In genomic region chr2:35627298-35627898, GRCm38 (mm10) we compare ENCODE assay signal across 10 mouse cellular contexts.
DNase-seq lines count a peak whose midpoint lies in the region; ATAC-seq and TF ChIP-seq lines count a peak whose summit lies in the region.
"Had no signal": no experiment of that assay in that cellular context is flagged by ENCODE, and none has a peak within 500 bp of the region (broad histone marks: within the 10 kb centered on the region; RNA-seq: fewer than 3 reads in every experiment).

No protein-coding gene starts in this region.

- H3K4me3 ChIP-seq in cerebellum, adult 2 months (replicated peaks; ENCODE audit: insufficient read depth, low read depth, low read length), result peak overlapping the region; percentile 50
- no peak overlapping the region for H3K4me3 ChIP-seq in left cerebral cortex, adult 2 months
- H3K4me3 ChIP-seq in heart, embryonic 10.5 days, result peak overlapping the region; percentile 36; the same call in 1 of the 2 replicates
- no peak overlapping the region for H3K4me3 ChIP-seq in limb, embryonic 14.5 days (replicated peaks; ENCODE audit: low read length)
- H3K4me3 ChIP-seq: megakaryocyte, embryonic 14.5 days had no signal

- no peak for TF ChIP-seq CTCF in cerebellum, adult 2 months (IDR thresholded peaks at IDR 0.05; ENCODE audit: borderline replicate concordance, insufficient read depth, low read depth, low read length)
- TF ChIP-seq CTCF in left cerebral cortex, adult 2 months (IDR thresholded peaks at IDR 0.05), result no peak

- peaks cover 30% of the 10 kb centered on the region for H3K36me3 ChIP-seq in heart, embryonic 10.5 days
- H3K36me3 ChIP-seq in limb, embryonic 14.5 days (ENCODE audit: control insufficient read depth, insufficient read depth, low read length), result peaks cover 9% of the 10 kb centered on the region; the same call in 1 of the 2 replicates

- H3K27ac ChIP-seq in cerebellum, adult 2 months (ENCODE audit: insufficient read depth, low read length), result peak overlapping the region; percentile 99
- peak overlapping the region; percentile 65 for H3K27ac ChIP-seq in left cerebral cortex, adult 2 months
- H3K27ac ChIP-seq in heart, embryonic 10.5 days, result peak overlapping the region; percentile 80
- 0 out of 2 replicates have a peak overlapping the region, but pooled peaks have one; percentile 19 for H3K27ac ChIP-seq in limb, embryonic 14.5 days (replicated peaks; ENCODE audit: low read depth, low read length)

- H3K4me1 ChIP-seq in cerebellum, adult 2 months (ENCODE audit: control insufficient read depth, insufficient read depth, low read length), result peaks cover 34% of the 10 kb centered on the region
- peaks cover 95% of the 10 kb centered on the region for H3K4me1 ChIP-seq in heart, embryonic 10.5 days
- peaks cover 59% of the 10 kb centered on the region for H3K4me1 ChIP-seq in limb, embryonic 14.5 days (ENCODE audit: control insufficient read depth, insufficient read depth, low read length)

- H3K9me3 ChIP-seq in heart, embryonic 10.5 days, result no peaks in the 10 kb centered on the region
- no peaks in the 10 kb centered on the region for H3K9me3 ChIP-seq in limb, embryonic 14.5 days (ENCODE audit: control insufficient read depth, low read length)

- no peaks in the 10 kb centered on the region for H3K27me3 ChIP-seq in cerebellum, adult 2 months (ENCODE audit: control insufficient read depth, insufficient read depth, low read length)
- H3K27me3 ChIP-seq in heart, embryonic 10.5 days (ENCODE audit: insufficient read depth, poor library complexity, severe bottlenecking), result no peaks in the 10 kb centered on the region
- H3K27me3 ChIP-seq in limb, embryonic 14.5 days (ENCODE audit: control insufficient read depth, insufficient read depth, low read length), result no peaks in the 10 kb centered on the region
- H3K27me3 ChIP-seq: Patski had no signal

- DNase-seq in cerebellum, adult 2 months, result peak in 1 of 2 experiments; percentile 48
- DNase-seq in cerebellum, postnatal 36 days, result no peak
- DNase-seq in left cerebral cortex, adult 2 months (ENCODE audit: extremely low spot score in 1 of 2, low spot score in 2 of 2), result no peak
- no peak for DNase-seq in left cerebral cortex, postnatal 25 days (ENCODE audit: low spot score in 2 of 2)
- DNase-seq in heart, embryonic 10.5 days (ENCODE audit: low spot score), result no peak
- DNase-seq in limb, embryonic 14.5 days (ENCODE audit: low spot score), result no peak
- DNase-seq in yolk sac, embryonic 10.5 days (ENCODE audit: low spot score), result no peak
- DNase-seq in frontal cortex, postnatal 36 days (ENCODE audit: low spot score in 2 of 2), result no peak

- no peak overlapping the region for H3K4me2 ChIP-seq in limb, embryonic 14.5 days (replicated peaks; ENCODE audit: low read depth, low read length, severe bottlenecking)

- no peak for ATAC-seq in limb, embryonic 14.5 days (ENCODE audit: low FRiP score, low read depth)
- ATAC-seq: Patski had no signal

- H3K9ac ChIP-seq in limb, embryonic 14.5 days (ENCODE audit: low read depth, low read length, severe bottlenecking), result no peak overlapping the region

- no peak for TF ChIP-seq POLR2A in cerebellum, adult 2 months (IDR thresholded peaks at IDR 0.05; ENCODE audit: borderline replicate concordance, insufficient read depth, low read length)
- no peak for TF ChIP-seq POLR2A in limb, embryonic 14.5 days (IDR thresholded peaks at IDR 0.05; ENCODE audit: borderline replicate concordance, extremely low read depth, insufficient read depth, insufficient read length)

- 9% methylated on average over 11 of the region's 11 CpGs for WGBS in cerebellum, adult 2 months
- 24% methylated on average over 11 of the region's 11 CpGs for WGBS in heart, embryonic 10.5 days
- 50% methylated on average over 11 of the region's 11 CpGs for WGBS in limb, embryonic 14.5 days

- intact Hi-C loops in left cerebral cortex, adult 2 months (cut with DNase I), result no loop called here
- intact Hi-C loops in left cerebral cortex, postnatal 25 days (cut with DNase I), result no loop called here

Comparison
In these comparisons a context has a peak if more than half of its experiments do, and no peak if none do; other contexts are left out.
1. H3K27ac ChIP-seq: peak in every context shown above with its lines; median percentile 99 in cerebellum, adult 2 months; 80 in heart, embryonic 10.5 days; 65 in left cerebral cortex, adult 2 months; 19 in limb, embryonic 14.5 days.
2. H3K4me3 ChIP-seq: peak in cerebellum, adult 2 months (single experiment) and heart, embryonic 10.5 days (single experiment); none in left cerebral cortex, adult 2 months (single experiment) and limb, embryonic 14.5 days (single experiment).